Mouse (Mus musculus): ENCODE measurements around the gene Tgfbr3.
A peak's percentile ranks its signal among the peaks of the same experiment; 100 is the strongest.

Tgfbr3 gene

GRCm38 (mm10) chr5:107289234-107289764 is at the start of gene Tgfbr3:
Tgfbr3 (minus strand) TSS chr5:107289629.
- DNase-seq: peak; percentile 89 to 91

DNA sequence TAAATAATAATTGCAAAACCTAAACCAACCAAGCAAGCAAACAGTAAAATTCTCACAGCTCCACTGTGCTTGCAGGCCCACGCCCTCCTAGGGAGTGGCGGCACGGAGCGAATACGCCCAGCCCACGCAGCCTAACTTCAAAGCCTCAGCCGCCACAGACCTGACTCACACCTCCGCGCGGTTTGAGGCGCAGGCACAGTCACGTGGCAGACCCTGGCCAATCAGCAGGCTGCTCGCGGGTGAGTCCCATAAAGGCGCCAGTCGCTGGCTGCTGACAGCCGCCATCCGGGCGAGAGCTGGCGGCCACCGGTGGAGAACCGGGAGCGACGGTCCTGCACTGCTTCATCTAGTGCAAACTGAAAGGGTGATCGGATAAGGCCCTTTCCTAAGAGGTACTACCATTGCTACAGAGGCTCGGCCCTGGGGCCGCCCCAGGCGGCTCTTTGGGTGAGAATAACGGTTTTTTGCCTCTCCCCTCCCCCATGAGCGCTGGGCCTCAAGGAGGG is 41.5 kb upstream of the Tgfbr3 start, which contains the start of gene Brdt:
TSS of gene Brdt (plus strand) at position 244 of the 506 bp plus-strand sequence.
- DNase-seq: no peak

GRCm38 (mm10) chr5:107320703-107321102 is 31.3 kb upstream of the Tgfbr3 start:
- peak; percentile 37 to 62 for DNase-seq

DNA sequence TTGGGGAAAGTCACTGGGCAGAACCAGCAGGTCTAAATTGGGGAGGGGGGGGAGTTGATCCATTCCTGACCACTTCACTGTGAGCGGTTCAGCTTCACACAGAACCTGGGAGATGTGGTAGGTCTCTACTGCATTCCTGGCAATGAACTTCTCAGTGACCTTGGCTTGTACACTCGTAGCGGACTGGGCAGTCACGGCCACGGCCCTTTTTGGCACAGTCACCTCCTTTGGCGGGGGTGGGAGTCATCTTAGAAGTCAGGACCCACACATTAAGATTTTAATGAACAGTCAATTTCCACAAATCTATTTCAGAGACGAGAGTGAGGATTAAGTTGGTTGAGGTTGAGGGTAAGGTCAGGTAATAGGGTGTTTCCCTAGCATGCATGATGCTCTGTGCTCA is 27.7 kb upstream of the Tgfbr3 start:
- DNase-seq: no peak

- DNase-seq: no peak
These were observed 18.0 kb upstream of the Tgfbr3 start for GRCm38 (mm10) chr5:107307432-107307831.

DNA sequence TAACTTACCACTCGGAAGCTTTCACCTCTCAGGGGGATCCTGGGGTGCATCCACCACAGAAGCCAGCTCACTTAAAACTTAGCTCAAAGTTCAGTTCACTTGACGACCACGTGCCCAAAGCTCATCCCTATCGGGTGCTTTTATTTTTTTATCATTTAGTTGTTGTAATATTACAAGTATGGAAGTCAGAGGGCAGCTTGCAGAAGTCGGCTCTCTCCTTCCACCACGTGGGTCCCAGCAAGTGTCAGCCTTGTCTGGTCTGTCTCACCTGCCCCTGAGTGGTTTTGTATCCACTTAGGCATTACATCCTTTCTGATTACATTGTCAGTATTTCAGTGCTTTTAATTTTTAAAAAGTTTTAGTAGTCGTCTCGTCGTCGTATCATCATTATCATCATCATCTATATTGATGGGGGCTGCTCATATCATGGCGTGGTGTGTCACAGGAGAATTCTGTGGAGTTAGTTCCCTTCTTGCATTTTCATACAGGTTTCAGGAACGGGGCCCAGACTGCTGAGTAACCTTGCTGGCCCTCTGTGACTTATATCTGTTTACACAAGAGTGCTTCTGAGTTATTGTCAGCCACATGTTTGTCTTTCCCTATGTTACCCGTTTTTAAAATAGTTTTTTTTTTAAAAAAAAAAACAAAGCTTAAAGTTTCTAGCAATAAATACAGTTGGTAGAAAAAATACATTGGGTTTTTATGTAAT is 14.8 kb upstream of the Tgfbr3 start:
- DNase-seq: no peak

GRCm38 (mm10) chr5:107303350-107303861 is 14.0 kb upstream of the Tgfbr3 start:
- peak in 1 of 2 experiments; percentile 8 for DNase-seq

DNA sequence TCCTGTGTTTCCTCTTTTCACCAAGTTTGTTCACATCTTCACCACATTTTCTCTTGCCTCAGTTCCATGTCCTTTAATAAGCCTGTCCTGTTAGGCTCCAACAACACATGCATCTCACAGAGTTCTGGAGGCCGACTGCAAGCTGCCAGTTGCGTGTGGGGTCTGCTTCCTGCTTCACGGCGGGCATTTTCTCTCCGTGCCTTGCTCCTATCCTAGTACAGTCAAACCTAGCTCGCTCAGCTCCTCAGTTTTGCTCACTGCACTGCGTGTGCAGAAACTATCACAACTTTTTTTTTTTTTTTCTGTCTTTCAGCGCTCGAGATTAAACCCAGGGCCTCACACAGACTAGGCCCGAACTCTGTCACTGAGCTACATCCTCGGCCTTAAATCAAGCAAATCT is 9.4 kb upstream of the Tgfbr3 start:
- no peak for DNase-seq

DNA sequence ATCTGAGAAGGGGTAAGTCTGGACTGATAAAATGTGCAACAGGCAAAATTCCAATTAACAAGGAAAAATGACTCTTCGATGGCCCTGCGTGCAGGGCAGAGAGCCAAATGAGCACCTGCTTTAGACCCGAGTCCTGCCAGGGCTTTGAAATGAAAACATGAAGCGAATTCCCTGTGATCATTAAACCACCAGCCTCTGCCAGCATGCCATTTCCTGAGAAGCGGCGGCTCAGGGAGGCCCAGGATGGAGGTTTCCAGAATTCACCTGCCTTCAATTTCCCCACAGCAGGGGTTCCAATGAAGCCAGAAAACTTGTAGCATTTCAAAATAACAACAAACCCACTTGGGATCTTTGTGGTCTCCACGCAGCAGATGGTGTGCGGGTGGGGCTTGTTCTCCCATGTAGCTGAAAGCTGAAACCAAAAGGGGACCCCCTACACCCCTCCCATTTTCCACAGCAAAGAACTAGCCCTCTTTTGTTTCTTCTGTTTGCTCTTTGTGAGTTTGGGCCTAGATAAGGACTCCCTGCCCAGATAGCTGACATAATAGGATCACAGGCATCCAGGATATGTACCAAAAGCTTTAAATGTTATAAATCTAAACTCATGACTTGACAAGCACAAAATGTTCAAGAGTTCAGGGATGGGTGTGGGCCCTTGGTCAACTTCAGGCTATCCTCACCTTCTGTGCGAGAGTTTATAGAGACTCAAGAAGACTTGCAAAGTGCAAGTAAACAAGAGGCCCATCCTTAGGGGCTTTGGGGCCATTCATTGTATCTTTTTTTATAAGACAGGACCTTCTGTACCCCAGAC is 7.3 kb upstream of the Tgfbr3 start:
- peak; percentile 47 to 66 for DNase-seq

DNA sequence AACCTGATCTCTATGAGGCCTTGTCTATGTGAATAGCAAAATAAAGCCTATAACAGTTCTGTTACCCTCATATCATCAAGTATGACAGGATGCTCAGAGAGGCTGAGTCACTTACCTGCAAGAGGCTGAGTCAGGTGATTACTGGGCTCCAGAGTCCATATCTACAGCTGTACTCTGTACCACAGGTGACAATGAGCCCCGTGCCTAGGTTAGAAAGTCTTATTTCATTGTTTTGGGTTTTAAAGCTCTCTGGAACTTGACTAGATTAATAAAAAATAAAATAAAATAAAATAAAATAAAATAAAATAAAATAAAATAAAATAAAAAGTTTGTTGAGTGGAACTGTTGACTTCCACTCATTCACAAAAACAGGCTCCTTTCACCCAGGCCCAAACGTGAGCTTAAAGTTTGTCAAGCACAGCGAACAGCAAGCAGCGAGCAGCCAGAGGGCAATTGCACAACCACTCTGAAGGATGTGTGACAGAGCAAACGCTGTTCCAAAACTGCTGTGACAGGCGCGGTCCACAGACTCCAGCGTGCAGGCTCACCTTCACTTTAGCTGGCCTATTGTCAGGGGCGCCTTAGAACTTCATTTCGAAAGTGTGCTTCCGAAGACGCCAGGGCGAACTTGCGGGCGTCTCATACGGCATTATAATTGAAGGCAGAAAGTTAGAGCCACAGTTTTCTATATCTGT is 6.5 kb upstream of the Tgfbr3 start:
- DNase-seq: peak in 1 of 2 experiments; percentile 49

DNA sequence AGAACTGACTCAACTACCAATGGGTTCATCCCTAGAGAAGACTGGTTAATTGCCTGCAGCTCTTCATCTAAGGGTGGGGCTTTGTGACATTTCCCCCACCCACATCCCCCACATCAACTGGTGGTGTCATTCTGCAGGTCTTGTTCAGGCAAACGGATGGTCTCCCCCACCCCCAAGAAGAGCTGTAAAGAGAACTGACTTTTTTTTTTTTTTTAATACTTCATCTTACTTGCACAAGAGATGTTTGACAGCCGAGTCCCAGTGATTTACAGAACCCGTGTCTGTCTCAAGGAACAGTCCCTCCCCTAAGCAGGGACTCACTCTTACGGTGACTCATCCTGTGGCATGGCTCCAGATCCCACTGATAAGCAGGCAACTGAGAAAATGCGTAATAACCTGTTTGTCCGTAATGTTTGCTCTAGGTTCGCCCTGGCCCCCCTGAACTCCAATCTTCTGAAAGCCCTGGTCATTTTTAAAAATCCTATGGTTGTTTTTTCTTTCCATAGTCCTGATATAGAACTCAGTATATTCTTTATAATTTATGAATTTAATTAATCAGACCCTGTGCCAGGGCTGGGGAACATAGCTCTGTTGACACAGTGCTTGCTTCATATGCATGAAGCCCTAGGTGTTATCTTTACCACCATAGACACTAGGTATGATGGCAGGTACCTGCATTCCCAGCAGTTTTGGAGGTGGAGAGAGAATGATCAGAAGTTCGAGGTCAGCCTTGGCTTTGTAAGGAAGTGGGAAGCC is 5.8 kb upstream of the Tgfbr3 start:
- peak; percentile 54 to 59 for DNase-seq

DNA sequence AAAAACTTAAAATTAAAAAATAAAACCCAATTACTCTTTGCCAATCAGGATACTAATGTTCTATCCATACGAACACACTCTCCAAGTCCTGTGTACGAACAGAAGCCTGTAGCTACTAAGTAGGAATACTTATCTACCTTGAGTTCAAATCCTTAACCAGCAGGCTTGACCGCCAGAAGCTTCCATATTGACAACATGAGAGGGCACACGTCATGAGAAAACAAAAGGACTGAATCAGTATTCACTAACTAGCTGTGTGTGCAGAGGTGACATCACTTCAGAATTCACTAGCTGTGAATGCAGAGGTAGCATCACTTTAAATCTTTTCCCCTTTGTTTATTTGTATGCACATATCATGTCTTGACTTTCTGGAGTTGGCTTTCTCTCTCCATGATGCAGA is 4.6 kb upstream of the Tgfbr3 start:
- DNase-seq: no peak

DNA sequence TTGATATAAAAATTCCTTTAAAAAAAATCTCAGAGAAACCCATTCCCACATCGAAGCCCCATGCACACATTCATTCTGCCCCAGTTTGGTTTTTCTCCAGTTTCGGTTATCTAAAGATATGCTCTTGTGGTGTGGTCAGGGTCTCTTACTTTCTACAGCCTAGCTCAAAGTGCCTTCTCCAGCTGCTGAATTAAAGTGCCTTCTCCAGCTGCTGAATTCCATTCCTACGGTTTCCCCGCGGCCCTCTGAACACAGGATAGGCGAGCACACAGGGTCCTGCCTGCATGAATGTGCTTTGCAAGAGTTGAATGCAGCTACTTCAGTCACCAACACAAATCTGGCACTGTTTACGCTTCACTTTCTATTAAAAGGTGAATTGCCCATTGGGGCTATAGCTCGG is 557 bp upstream of the Tgfbr3 start:
- no peak for DNase-seq

DNA sequence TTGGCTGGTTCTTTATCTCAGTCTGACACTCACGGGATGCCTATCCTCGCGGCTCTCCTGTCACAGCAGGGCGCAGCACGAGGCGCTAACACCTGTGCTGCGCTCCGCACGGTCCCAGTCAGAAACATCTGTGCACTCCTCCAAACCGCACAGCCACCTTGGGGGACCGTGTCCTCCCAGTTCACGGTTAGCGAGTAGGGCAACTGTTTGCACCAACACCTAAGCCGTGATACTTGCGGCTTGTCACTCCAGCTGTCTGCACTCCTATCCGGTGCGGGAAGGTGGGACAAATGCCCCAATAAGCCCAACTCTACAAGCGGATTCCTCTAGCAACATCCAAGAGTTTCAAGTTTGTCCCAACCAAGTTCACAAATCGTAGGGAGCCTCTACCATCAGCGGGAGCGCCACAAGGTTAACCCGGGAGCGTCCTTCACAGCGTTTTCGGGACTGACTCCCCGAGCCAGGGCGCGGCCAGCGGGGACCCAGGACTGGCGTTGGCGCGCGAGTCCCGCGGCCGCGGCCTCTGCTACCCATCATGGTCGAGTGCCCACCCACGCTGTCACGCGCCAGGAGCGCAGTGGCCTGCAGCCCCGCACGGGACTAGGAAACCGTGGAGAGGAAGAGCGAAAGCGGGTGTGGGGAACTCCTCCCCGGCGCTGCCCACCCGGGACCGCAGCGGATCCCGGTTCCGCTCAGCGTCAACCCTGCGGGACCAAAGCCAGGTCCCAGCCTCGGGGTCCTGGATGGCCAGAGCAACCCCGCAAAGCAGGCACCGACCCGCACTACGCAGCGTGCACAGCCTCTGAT is 799 bp downstream of the Tgfbr3 start:
- peak in 1 of 2 experiments; percentile 63 for DNase-seq

GRCm38 (mm10) chr5:107287908-107288267 is 1.5 kb downstream of the Tgfbr3 start:
- no peak for DNase-seq

GRCm38 (mm10) chr5:107287254-107287907 is 2.0 kb downstream of the Tgfbr3 start:
- peak in 1 of 2 experiments; percentile 87 for DNase-seq

- DNase-seq: no peak
These were observed 3.9 kb downstream of the Tgfbr3 start for GRCm38 (mm10) chr5:107285563-107285962.

DNA sequence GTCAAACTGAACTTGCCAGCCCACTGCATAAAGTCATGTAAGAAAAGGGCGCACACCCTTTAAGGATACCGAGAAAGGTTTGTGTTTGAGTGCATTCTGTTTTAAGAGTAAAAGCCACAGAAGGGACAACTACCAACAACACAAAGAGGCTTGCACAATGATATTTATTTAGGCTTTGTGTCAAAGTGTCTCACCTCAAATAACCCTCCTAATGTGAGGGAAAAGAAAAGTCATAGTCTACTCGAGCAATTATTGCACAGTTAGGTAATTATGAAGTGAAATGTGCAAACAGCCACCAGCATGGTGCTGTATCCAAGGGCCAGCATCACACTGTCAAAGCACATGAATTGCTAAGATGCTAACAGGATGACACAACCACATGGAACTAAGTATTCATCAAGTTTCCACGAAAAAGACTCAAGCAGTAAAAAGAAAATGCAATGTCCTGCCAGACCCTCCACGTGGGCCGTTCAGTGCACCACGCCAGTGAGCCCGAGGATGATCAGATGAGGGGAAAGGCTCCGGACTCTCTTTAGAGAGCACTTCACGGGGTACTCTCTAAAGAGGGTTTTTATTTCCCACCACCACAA is 5.4 kb downstream of the Tgfbr3 start:
- no peak for DNase-seq

DNA sequence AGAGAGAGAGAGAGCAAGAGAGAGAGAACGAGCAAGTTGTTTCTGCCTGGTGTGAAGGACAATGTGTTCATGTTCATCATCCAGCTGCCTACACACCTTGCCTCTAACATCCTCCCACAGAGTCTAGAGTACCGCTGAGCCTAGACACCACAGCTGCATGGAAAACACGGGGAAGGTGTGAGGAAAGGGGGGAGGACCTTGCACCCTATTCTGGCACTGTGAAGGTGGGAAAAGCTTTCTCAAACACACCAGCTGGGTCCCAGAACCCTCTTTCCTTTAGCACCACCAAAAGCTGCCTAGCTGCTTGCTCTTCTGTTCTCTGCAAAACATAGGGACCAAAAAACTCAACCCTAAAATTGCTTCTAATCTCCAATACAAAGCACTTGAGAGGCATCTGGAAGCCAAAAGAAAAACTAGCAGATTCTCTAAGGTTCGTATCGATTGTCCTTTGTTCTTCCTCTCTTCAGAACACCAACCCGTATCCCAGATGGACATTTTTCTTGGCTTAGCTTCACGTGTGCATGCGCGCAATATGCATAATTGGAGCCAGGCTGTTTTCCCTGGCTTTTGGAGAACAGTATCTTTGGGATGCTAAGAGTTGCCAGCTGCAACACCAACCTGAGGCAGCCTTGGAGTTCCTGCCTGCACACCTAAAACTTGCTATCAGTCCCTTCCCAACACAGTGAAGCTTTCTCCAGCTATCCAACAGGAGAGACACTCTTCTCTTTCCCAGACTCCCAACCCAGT is 6.7 kb downstream of the Tgfbr3 start:
- no peak for DNase-seq

All from kidney, postnatal 36 days (tissue).